Mouse (Mus musculus): ENCODE results near the gene Leng9. TPM values are rescaled to one million over a fixed set of nuclear protein-coding genes. Genes with fewer than 3 reads are reported as not detected.
A peak's percentile ranks its signal among the peaks of the same experiment; 100 is the strongest.

The Leng9 gene
- polyA plus RNA-seq, 1 experiment = 5.1 TPM

DNA sequence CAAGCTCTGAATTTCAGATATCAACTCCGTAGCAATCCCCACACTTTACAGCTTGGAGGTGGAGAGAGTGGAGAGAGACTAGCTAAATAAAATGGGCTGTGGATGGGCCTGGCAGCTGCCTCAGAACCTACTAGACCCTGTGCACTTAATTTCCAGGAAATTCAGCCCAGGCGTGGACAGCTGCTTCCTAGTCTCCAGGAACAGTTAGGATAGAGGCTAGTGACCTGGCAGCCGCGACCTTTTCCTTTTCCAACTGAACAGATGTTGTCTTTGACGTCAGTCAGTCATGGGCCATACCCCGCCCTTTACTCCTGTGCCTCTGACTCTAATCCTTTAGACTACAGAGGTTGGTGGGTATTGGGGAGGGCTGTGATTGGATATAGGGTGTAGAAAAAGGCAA lies 21.3 kb downstream of the Leng9 start:
- H3K27ac ChIP-seq (ENCODE audit: control insufficient read depth, insufficient read depth, low read depth, low read length) = no peak overlapping the region
- no peak overlapping the region for H3K4me3 ChIP-seq (ENCODE audit: control insufficient read depth, low read depth, low read length)
- H3K4me1 ChIP-seq (ENCODE audit: control insufficient read depth, insufficient read depth, low read length) = peaks cover 14% of the 10 kb centered on the region
- TF ChIP-seq POLR2A (IDR thresholded peaks at IDR 0.05; ENCODE audit: control insufficient read depth, low read depth, low read length) (no peak), CTCF (IDR thresholded peaks at IDR 0.05; ENCODE audit: control insufficient read depth, insufficient read depth, insufficient replicate concordance, low read depth, low read length) (no peak)
- no peaks in the 10 kb centered on the region for H3K36me3 ChIP-seq (ENCODE audit: control insufficient read depth, insufficient read depth, low read length)
- no peaks in the 10 kb centered on the region for H3K27me3 ChIP-seq (ENCODE audit: control insufficient read depth, insufficient read depth, low read length)

DNA sequence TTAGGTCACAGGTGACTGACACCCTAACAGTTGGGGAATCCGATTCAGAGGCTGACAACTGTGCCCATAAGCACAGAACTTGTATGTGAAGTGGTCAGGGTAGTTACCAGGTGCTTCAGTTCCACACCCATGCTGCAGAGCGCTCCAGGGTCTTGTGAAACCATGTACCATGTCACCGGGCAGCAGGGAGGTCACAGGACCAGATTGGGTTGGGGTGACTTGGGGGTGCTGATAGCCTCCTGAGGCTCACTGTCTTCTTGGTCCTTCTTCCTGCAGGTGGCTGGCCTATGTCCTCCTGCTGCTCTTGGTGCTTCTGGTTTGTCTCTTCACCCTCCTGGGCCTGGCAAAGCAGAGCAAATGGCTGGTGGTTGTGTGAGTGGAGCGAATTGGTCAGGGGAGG lies 22.3 kb downstream of the Leng9 start:
- H3K36me3 ChIP-seq (ENCODE audit: control insufficient read depth, insufficient read depth, low read length) = no peaks in the 10 kb centered on the region
- no peak for TF ChIP-seq POLR2A (IDR thresholded peaks at IDR 0.05; ENCODE audit: control insufficient read depth, low read depth, low read length)
- TF ChIP-seq CTCF (IDR thresholded peaks at IDR 0.05; ENCODE audit: control insufficient read depth, insufficient read depth, insufficient replicate concordance, low read depth, low read length) = no peak

GRCm38 (mm10) chr7:4126992-4127785 lies 23.0 kb downstream of the Leng9 start:
- Histone ChIP-seq H3K36me3 (ENCODE audit: control insufficient read depth, insufficient read depth, low read length) (no peaks in the 10 kb centered on the region), H3K27me3 (ENCODE audit: control insufficient read depth, insufficient read depth, low read length) (no peaks in the 10 kb centered on the region)

More for the DNA sequence above, 22.3 kb downstream of the Leng9 start:
- H3K4me1 ChIP-seq (ENCODE audit: control insufficient read depth, insufficient read depth, low read length) = peaks cover 16% of the 10 kb centered on the region
- no peak overlapping the region for H3K4me3 ChIP-seq (ENCODE audit: control insufficient read depth, low read depth, low read length)
- H3K27me3 ChIP-seq (ENCODE audit: control insufficient read depth, insufficient read depth, low read length) = no peaks in the 10 kb centered on the region
- H3K27ac ChIP-seq (ENCODE audit: control insufficient read depth, insufficient read depth, low read depth, low read length) = no peak overlapping the region

DNA sequence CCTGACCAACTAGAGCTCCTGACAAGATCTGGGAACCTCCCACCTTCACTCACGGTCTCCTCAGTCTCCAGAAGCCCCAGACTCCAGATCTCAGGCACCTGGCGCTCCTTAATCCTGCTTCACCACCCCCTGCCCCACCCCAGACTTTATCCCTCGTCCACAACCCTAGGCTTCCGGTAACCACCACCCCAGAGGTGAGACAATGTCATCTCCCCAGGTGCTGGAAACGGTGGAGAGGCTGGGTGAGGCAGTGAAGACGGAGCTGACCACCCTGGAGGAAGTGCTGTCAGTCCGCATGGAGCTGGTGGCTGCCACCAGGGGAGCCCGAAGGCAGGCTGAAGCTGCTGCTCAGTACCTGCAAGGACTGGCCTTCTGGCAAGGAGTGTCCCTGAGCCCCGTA lies 24.9 kb downstream of the Leng9 start:
- no peak for TF ChIP-seq CTCF (IDR thresholded peaks at IDR 0.05; ENCODE audit: control insufficient read depth, insufficient read depth, insufficient replicate concordance, low read depth, low read length)
- TF ChIP-seq POLR2A (IDR thresholded peaks at IDR 0.05; ENCODE audit: control insufficient read depth, low read depth, low read length) = no peak
- H3K4me1 ChIP-seq (ENCODE audit: control insufficient read depth, insufficient read depth, low read length) = peaks cover 16% of the 10 kb centered on the region
- H3K36me3 ChIP-seq (ENCODE audit: control insufficient read depth, insufficient read depth, low read length) = no peaks in the 10 kb centered on the region
- H3K4me3 ChIP-seq (ENCODE audit: control insufficient read depth, low read depth, low read length) = no peak overlapping the region
- H3K27ac ChIP-seq (ENCODE audit: control insufficient read depth, insufficient read depth, low read depth, low read length) = peak overlapping the region; percentile 62
- no peaks in the 10 kb centered on the region for H3K27me3 ChIP-seq (ENCODE audit: control insufficient read depth, insufficient read depth, low read length)

More at GRCm38 (mm10) chr7:4126992-4127785, 23.0 kb downstream of the Leng9 start:
- H3K4me1 ChIP-seq (ENCODE audit: control insufficient read depth, insufficient read depth, low read length) = peaks cover 16% of the 10 kb centered on the region
- TF ChIP-seq CTCF (IDR thresholded peaks at IDR 0.05; ENCODE audit: control insufficient read depth, insufficient read depth, insufficient replicate concordance, low read depth, low read length) (no peak), POLR2A (IDR thresholded peaks at IDR 0.05; ENCODE audit: control insufficient read depth, low read depth, low read length) (no peak)
- no peak overlapping the region for H3K27ac ChIP-seq (ENCODE audit: control insufficient read depth, insufficient read depth, low read depth, low read length)
- H3K4me3 ChIP-seq (ENCODE audit: control insufficient read depth, low read depth, low read length) = no peak overlapping the region

- H3K27ac ChIP-seq (ENCODE audit: control insufficient read depth, insufficient read depth, low read depth, low read length) = peak overlapping the region; percentile 36
Measured at GRCm38 (mm10) chr7:4124856-4125255, 25.3 kb downstream of the Leng9 start.

DNA sequence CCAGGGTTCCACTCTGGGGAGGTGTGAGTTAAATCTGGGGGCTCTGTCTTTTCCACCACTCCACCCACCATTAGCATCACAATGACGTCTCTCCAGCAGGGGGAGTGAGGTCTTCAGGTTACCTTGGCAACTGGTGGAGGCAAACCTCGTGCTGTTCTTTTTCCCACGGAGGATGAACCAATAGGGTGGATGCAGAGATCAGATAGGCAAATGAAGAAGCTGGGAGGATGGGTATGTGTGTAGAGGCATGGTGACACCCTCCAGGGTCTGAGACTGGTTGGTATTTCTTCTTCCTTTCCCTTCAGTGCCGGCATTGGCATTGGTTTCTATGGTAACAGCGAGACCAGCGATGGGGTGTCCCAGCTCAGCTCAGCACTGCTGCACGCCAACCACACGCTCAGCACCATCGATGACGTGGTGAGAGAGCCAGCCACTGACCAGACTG lies 25.8 kb downstream of the Leng9 start:
- TF ChIP-seq CTCF (IDR thresholded peaks at IDR 0.05; ENCODE audit: control insufficient read depth, insufficient read depth, insufficient replicate concordance, low read depth, low read length) (no peak), POLR2A (IDR thresholded peaks at IDR 0.05; ENCODE audit: control insufficient read depth, low read depth, low read length) (no peak)
- Histone ChIP-seq H3K4me1 (ENCODE audit: control insufficient read depth, insufficient read depth, low read length) (peaks cover 15% of the 10 kb centered on the region), H3K27me3 (ENCODE audit: control insufficient read depth, insufficient read depth, low read length) (no peaks in the 10 kb centered on the region), H3K36me3 (ENCODE audit: control insufficient read depth, insufficient read depth, low read length) (no peaks in the 10 kb centered on the region), H3K27ac (ENCODE audit: control insufficient read depth, insufficient read depth, low read depth, low read length) (peak overlapping the region; percentile 36), H3K4me3 (ENCODE audit: control insufficient read depth, low read depth, low read length) (peak overlapping the region; percentile 6)

More at GRCm38 (mm10) chr7:4124856-4125255, 25.3 kb downstream of the Leng9 start:
- no peaks in the 10 kb centered on the region for H3K27me3 ChIP-seq (ENCODE audit: control insufficient read depth, insufficient read depth, low read length)
- H3K36me3 ChIP-seq (ENCODE audit: control insufficient read depth, insufficient read depth, low read length) = no peaks in the 10 kb centered on the region
- TF ChIP-seq POLR2A (IDR thresholded peaks at IDR 0.05; ENCODE audit: control insufficient read depth, low read depth, low read length) (no peak), CTCF (IDR thresholded peaks at IDR 0.05; ENCODE audit: control insufficient read depth, insufficient read depth, insufficient replicate concordance, low read depth, low read length) (no peak)
- peaks cover 16% of the 10 kb centered on the region for H3K4me1 ChIP-seq (ENCODE audit: control insufficient read depth, insufficient read depth, low read length)
- peak overlapping the region; percentile 6; the same call in 1 of the 2 replicates for H3K4me3 ChIP-seq (ENCODE audit: control insufficient read depth, low read depth, low read length)

DNA sequence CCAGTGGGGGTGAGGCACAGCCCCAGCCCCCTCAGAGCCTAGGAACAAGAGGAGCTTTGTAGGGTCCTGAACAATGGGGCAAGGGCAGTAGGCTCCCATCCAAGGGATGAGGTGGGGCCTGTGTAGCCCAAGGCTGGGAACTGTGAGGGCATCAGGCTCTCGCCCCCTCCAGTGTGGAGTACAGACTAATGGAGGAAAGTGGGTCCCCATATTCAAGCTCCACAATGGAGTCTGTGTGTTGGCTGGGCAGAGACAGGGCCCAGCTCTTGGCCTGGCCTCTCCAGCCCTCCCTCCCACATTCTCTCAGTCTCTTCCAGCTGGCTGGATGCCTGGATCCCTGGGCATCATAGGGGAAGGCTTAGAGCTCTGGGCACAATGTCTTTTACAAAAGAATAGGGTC lies 26.4 kb downstream of the Leng9 start:
- TF ChIP-seq CTCF (IDR thresholded peaks at IDR 0.05; ENCODE audit: control insufficient read depth, insufficient read depth, insufficient replicate concordance, low read depth, low read length) (no peak), POLR2A (IDR thresholded peaks at IDR 0.05; ENCODE audit: control insufficient read depth, low read depth, low read length) (no peak)
- Histone ChIP-seq H3K4me1 (ENCODE audit: control insufficient read depth, insufficient read depth, low read length) (peaks cover 15% of the 10 kb centered on the region), H3K4me3 (ENCODE audit: control insufficient read depth, low read depth, low read length) (no peak overlapping the region), H3K36me3 (ENCODE audit: control insufficient read depth, insufficient read depth, low read length) (no peaks in the 10 kb centered on the region), H3K27me3 (ENCODE audit: control insufficient read depth, insufficient read depth, low read length) (no peaks in the 10 kb centered on the region; the same call in 1 of the 2 replicates), H3K27ac (ENCODE audit: control insufficient read depth, insufficient read depth, low read depth, low read length) (peak overlapping the region; percentile 56; the same call in 1 of the 2 replicates)

Data from testis, adult 2 months (tissue).